Mouse (Mus musculus) myocyte (in vitro differentiated cells): ENCODE data around the gene Lat2.

ENCODE experiments used
- CEBPB ChIP-seq: IDR thresholded peaks from 2 replicates; pipeline ENCODE4 v1.6.1; 2011; ENCODE audit warnings: mild to moderate bottlenecking, moderate library complexity; ENCODE audit not compliant: poor library complexity, insufficient read depth, severe bottlenecking
- E2F4 ChIP-seq: IDR thresholded peaks from one replicate; pipeline ENCODE4 v1.6.1; 2011; ENCODE audit warnings: mild to moderate bottlenecking, control low read depth, moderate library complexity; ENCODE audit not compliant: insufficient read depth
- MAX ChIP-seq: IDR thresholded peaks from one replicate; pipeline ENCODE4 v1.6.1; 2011; ENCODE audit warnings: low read depth, mild to moderate bottlenecking, control low read depth
- MYOG ChIP-seq, 3 experiments: IDR thresholded peaks; one replicate each; pipeline ENCODE4 v1.6.1; 2011; ENCODE audit warnings: control low read depth in 2 of 3, low read depth in 2 of 3, mild to moderate bottlenecking in 2 of 3; ENCODE audit not compliant: insufficient read length in 2 of 3, control insufficient read depth in 1 of 3, insufficient read depth in 1 of 3
- POLR2A ChIP-seq: IDR thresholded peaks from one replicate; pipeline ENCODE4 v1.6.1; 2011; ENCODE audit warnings: low read depth, mild to moderate bottlenecking, control low read depth, moderate library complexity; ENCODE audit not compliant: insufficient read length
- POLR2AphosphoS2 ChIP-seq: IDR thresholded peaks from one replicate; pipeline ENCODE4 v1.6.1; 2011; ENCODE audit warnings: low read depth, control low read depth; ENCODE audit not compliant: insufficient read length
- REST ChIP-seq: IDR thresholded peaks from one replicate; pipeline ENCODE4 v1.6.1; 2011; ENCODE audit warnings: mild to moderate bottlenecking, control low read depth, moderate library complexity; ENCODE audit not compliant: insufficient read depth, insufficient read length
- TCF12 ChIP-seq: IDR thresholded peaks from one replicate; pipeline ENCODE4 v1.6.1; 2011; ENCODE audit warnings: mild to moderate bottlenecking, control low read depth; ENCODE audit not compliant: poor library complexity, insufficient read depth, severe bottlenecking
- USF1 ChIP-seq: IDR thresholded peaks from one replicate; pipeline ENCODE4 v1.6.1; 2011; ENCODE audit warnings: low read depth, mild to moderate bottlenecking, control low read depth, moderate library complexity

GRCm38 (mm10) chr5:134583884-134584213 is 31.0 kb downstream of the Lat2 start:
- no peak for TF ChIP-seq TCF12
- no peak for TF ChIP-seq POLR2A
- no peak for TF ChIP-seq MYOG (IDR thresholded peaks at IDR 0.05; ENCODE audit: control insufficient read depth in 1 of 3, insufficient read depth in 1 of 3, insufficient read length in 2 of 3, low read depth in 2 of 3)
- TF ChIP-seq E2F4 = no peak
- no peak for TF ChIP-seq REST
- TF ChIP-seq USF1 = no peak
- TF ChIP-seq CEBPB = no peak
- no peak for TF ChIP-seq MAX
- no peak for TF ChIP-seq POLR2AphosphoS2
